Mouse (Mus musculus) MEL (cell line): ENCODE measurements at regions not wholly inside any gene's neighbourhood (a gene's known extent, or its start where the extent isn't known, plus 50 kb on each side); places are given as distances from the start of the nearest gene placed in this dataset.

ENCODE experiments used
- DNase-seq: peaks from one replicate; pipeline ENCODE4 v3.0.0; 2011; ENCODE audit warnings: low read depth, low spot score
- H3K27ac ChIP-seq: 2 replicates; pipeline ENCODE4 v1.5.1; 2012; ENCODE audit warnings: low read depth, mild to moderate bottlenecking, control low read depth, low read length, moderate library complexity; ENCODE audit not compliant: control insufficient read depth
- H3K27me3 ChIP-seq, 2 experiments: fragments of 150-350 bp in 1 of 2; sonication (generic) in 1 of 2; 2 replicates each; pipeline ENCODE4 v1.6.1; 2012; ENCODE audit warnings: low read length in 2 of 2, mild to moderate bottlenecking in 2 of 2, improper control_type of control experiment in 1 of 2, moderate library complexity in 1 of 2; ENCODE audit not compliant: insufficient read depth in 2 of 2, control insufficient read depth in 1 of 2
- H3K36me3 ChIP-seq, 2 experiments: 2 replicates each; pipeline ENCODE4 v1.6.1; 2012 to 2014; ENCODE audit warnings: low read length in 2 of 2, improper control_type of control experiment in 1 of 2, inconsistent platforms in 1 of 2, mild to moderate bottlenecking in 1 of 2; ENCODE audit not compliant: insufficient read depth in 2 of 2, control insufficient read depth in 1 of 2
- H3K4me1 ChIP-seq, 2 experiments: fragments of 150-350 bp in 1 of 2; sonication (generic) in 1 of 2; 2 replicates each; pipeline ENCODE4 v1.6.1; 2012; ENCODE audit warnings: low read length in 2 of 2, improper control_type of control experiment in 1 of 2, mild to moderate bottlenecking in 1 of 2; ENCODE audit not compliant: insufficient read depth in 2 of 2, control insufficient read depth in 1 of 2
- H3K4me3 ChIP-seq, 2 experiments: fragments of 150-350 bp in 1 of 2; sonication (generic) in 1 of 2; 2 replicates each; pipeline ENCODE4 v1.5.1; 2012; ENCODE audit warnings: low read depth in 2 of 2, low read length in 2 of 2, mild to moderate bottlenecking in 2 of 2, moderate library complexity in 2 of 2, control low read depth in 1 of 2, improper control_type of control experiment in 1 of 2; ENCODE audit not compliant: control insufficient read depth in 1 of 2, insufficient read depth in 1 of 2
- H3K79me2 ChIP-seq: 2 replicates; pipeline ENCODE4 v1.6.1; 2012; ENCODE audit warnings: mild to moderate bottlenecking, low read length, moderate library complexity; ENCODE audit not compliant: control insufficient read depth, poor library complexity, insufficient read depth
- H3K9ac ChIP-seq: 2 replicates; pipeline ENCODE4 v1.6.1; 2012; ENCODE audit warnings: low read depth, mild to moderate bottlenecking, control low read depth, low read length, moderate library complexity; ENCODE audit not compliant: control insufficient read depth, poor library complexity, severe bottlenecking
- H3K9me3 ChIP-seq: fragments of 150-350 bp; sonication (generic); replicated peaks from 2 replicates; pipeline ENCODE4 v1.6.1; 2012; ENCODE audit warnings: mild to moderate bottlenecking, low read length, improper control_type of control experiment, moderate library complexity; ENCODE audit not compliant: insufficient read depth
- BHLHE40 ChIP-seq: IDR thresholded peaks from 2 replicates; pipeline ENCODE4 v1.6.1; 2012; ENCODE audit warnings: low read depth, mild to moderate bottlenecking, inconsistent platforms, low read length, improper control_type of control experiment, borderline replicate concordance
- CTCF ChIP-seq, 3 experiments: IDR thresholded peaks in 2 of 3; conservative IDR thresholded peaks in 1 of 3; 2 replicates each; pipeline ENCODE4 v1.5.1; 2011 to 2012; ENCODE audit warnings: low read length in 3 of 3, low read depth in 2 of 3, mild to moderate bottlenecking in 2 of 3, improper control_type of control experiment in 1 of 3, inconsistent platforms in 1 of 3, mixed read lengths in 1 of 3, moderate library complexity in 1 of 3; ENCODE audit not compliant: control insufficient read depth in 1 of 3, insufficient read depth in 1 of 3, poor library complexity in 1 of 3, severe bottlenecking in 1 of 3
- E2F4 ChIP-seq: IDR thresholded peaks from 2 replicates; pipeline ENCODE4 v1.6.1; 2011; ENCODE audit warnings: low read depth, low read length, improper control_type of control experiment, borderline replicate concordance
- ELF1 ChIP-seq: IDR thresholded peaks from 2 replicates; pipeline ENCODE4 v1.6.1; 2014; ENCODE audit warnings: low read depth, mild to moderate bottlenecking, inconsistent platforms, low read length, improper control_type of control experiment, moderate library complexity
- GABPA ChIP-seq: IDR thresholded peaks from 2 replicates; pipeline ENCODE4 v1.6.1; 2012; ENCODE audit warnings: low read depth, mild to moderate bottlenecking, inconsistent platforms, low read length, improper control_type of control experiment, moderate library complexity
- GATA1 ChIP-seq: IDR thresholded peaks from 2 replicates; pipeline ENCODE4 v1.6.1; 2011; ENCODE audit warnings: low read depth, low read length, improper control_type of control experiment
- MAFK ChIP-seq: IDR thresholded peaks from 2 replicates; pipeline ENCODE4 v1.6.1; 2011; ENCODE audit warnings: low read depth, mild to moderate bottlenecking, low read length, improper control_type of control experiment, borderline replicate concordance
- MEF2A ChIP-seq: IDR thresholded peaks from 2 replicates; pipeline ENCODE4 v1.6.1; 2014; ENCODE audit warnings: low read depth, mild to moderate bottlenecking, inconsistent platforms, low read length, improper control_type of control experiment; ENCODE audit not compliant: poor library complexity, insufficient replicate concordance, severe bottlenecking; ENCODE audit errors: extremely low read depth
- MXI1 ChIP-seq: IDR thresholded peaks from 2 replicates; pipeline ENCODE4 v1.6.1; 2011; ENCODE audit warnings: mild to moderate bottlenecking, low read depth, low read length, improper control_type of control experiment
- NELFE ChIP-seq: IDR thresholded peaks from 2 replicates; pipeline ENCODE4 v1.6.1; 2011; ENCODE audit warnings: low read depth, low read length, improper control_type of control experiment
- NRF1 ChIP-seq: IDR thresholded peaks from 2 replicates; pipeline ENCODE4 v1.6.1; 2014; ENCODE audit warnings: low read depth, mild to moderate bottlenecking, inconsistent platforms, low read length, improper control_type of control experiment, moderate library complexity; ENCODE audit not compliant: poor library complexity, insufficient read depth, severe bottlenecking
- POLR2A ChIP-seq, 2 experiments: IDR thresholded peaks; 2 replicates each; pipeline ENCODE4 v1.6.1; 2011 to 2012; ENCODE audit warnings: low read length in 2 of 2, mild to moderate bottlenecking in 2 of 2, control low read depth in 1 of 2, improper control_type of control experiment in 1 of 2, low read depth in 1 of 2, moderate library complexity in 1 of 2; ENCODE audit not compliant: control insufficient read depth in 1 of 2, insufficient read depth in 1 of 2, poor library complexity in 1 of 2
- POLR2AphosphoS2 ChIP-seq: IDR thresholded peaks from 2 replicates; pipeline ENCODE4 v1.6.1; 2011; ENCODE audit warnings: low read length, improper control_type of control experiment
- RAD21 ChIP-seq: IDR thresholded peaks from 2 replicates; pipeline ENCODE4 v1.6.1; 2011; ENCODE audit warnings: mild to moderate bottlenecking, low read depth, low read length, improper control_type of control experiment
- SMC3 ChIP-seq: IDR thresholded peaks from 2 replicates; pipeline ENCODE4 v1.6.1; 2011; ENCODE audit warnings: low read depth, low read length, improper control_type of control experiment
- TAL1 ChIP-seq: IDR thresholded peaks from 2 replicates; pipeline ENCODE4 v1.6.1; 2012; ENCODE audit warnings: mild to moderate bottlenecking, inconsistent platforms, low read length, moderate library complexity, mixed read lengths
- TBP ChIP-seq: IDR thresholded peaks from 2 replicates; pipeline ENCODE4 v1.8.0; 2011; ENCODE audit warnings: low read depth, low read length, improper control_type of control experiment
- TCF12 ChIP-seq: IDR thresholded peaks from 2 replicates; pipeline ENCODE4 v1.6.1; 2014; ENCODE audit warnings: low read depth, mild to moderate bottlenecking, inconsistent platforms, low read length, improper control_type of control experiment, moderate library complexity
- UBTF ChIP-seq: IDR thresholded peaks from 2 replicates; pipeline ENCODE4 v1.6.1; 2012; ENCODE audit warnings: low read depth, mild to moderate bottlenecking, inconsistent platforms, low read length, improper control_type of control experiment, moderate library complexity, borderline replicate concordance; ENCODE audit not compliant: insufficient read depth
- USF1 ChIP-seq: IDR thresholded peaks from 2 replicates; pipeline ENCODE4 v1.6.1; 2014; ENCODE audit warnings: low read depth, mild to moderate bottlenecking, inconsistent platforms, low read length, improper control_type of control experiment, moderate library complexity
- USF2 ChIP-seq, 2 experiments: IDR thresholded peaks; 2 replicates each; pipeline ENCODE4 v1.6.1; 2011 to 2012; ENCODE audit warnings: improper control_type of control experiment in 2 of 2, low read length in 2 of 2, borderline replicate concordance in 1 of 2, inconsistent platforms in 1 of 2, low read depth in 1 of 2, mild to moderate bottlenecking in 1 of 2; ENCODE audit not compliant: insufficient read depth in 1 of 2
- ZC3H11A ChIP-seq: IDR thresholded peaks from 2 replicates; pipeline ENCODE4 v1.6.1; 2012; ENCODE audit warnings: low read depth, mild to moderate bottlenecking, inconsistent platforms, low read length, improper control_type of control experiment
- ZKSCAN1 ChIP-seq: IDR thresholded peaks from 2 replicates; pipeline ENCODE4 v1.6.1; 2012; ENCODE audit warnings: low read depth, mild to moderate bottlenecking, inconsistent platforms, low read length, improper control_type of control experiment, moderate library complexity
- ZMIZ1 ChIP-seq: IDR thresholded peaks from 2 replicates; pipeline ENCODE4 v1.6.1; 2012; ENCODE audit warnings: low read depth, mild to moderate bottlenecking, inconsistent platforms, low read length, improper control_type of control experiment, moderate library complexity
- ZNF384 ChIP-seq: IDR thresholded peaks from 2 replicates; pipeline ENCODE4 v1.6.1; 2012; ENCODE audit warnings: low read depth, mild to moderate bottlenecking, inconsistent platforms, low read length, improper control_type of control experiment

DNA sequence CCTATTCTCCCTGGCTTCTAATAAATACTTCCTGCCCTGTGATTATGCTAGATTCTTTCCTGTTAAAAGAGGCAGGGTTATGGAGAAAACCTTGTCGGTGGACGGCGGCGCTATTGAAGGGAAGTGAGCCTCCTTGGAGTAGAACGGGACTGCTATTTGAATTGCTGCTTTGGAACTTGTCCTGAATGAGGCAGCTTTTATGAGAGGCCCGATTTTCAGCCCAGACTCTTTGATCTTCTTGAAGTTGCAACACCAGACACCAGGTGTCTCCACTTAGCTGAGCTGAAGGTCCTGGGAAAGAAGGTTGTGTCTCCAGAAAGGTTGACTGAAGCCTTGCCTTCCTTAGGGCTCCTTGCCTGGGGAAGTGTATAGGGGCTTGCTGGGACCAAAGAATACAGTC lies 78.4 kb upstream of the Arid5b start:
- H3K9ac ChIP-seq = no peak overlapping the region
- H3K27me3 ChIP-seq = no peaks in the 10 kb centered on the region
- no peaks in the 10 kb centered on the region for H3K79me2 ChIP-seq
- no peak for DNase-seq
- H3K36me3 ChIP-seq = no peaks in the 10 kb centered on the region
- H3K4me3 ChIP-seq = no peak overlapping the region
- no peaks in the 10 kb centered on the region for H3K9me3 ChIP-seq
- no peaks in the 10 kb centered on the region for H3K4me1 ChIP-seq
- H3K27ac ChIP-seq = no peak overlapping the region
- no peak for TF ChIP-seq RAD21
- TF ChIP-seq GATA1 = no peak
- TF ChIP-seq GABPA = no peak
- TF ChIP-seq TCF12 = no peak
- TF ChIP-seq POLR2A (IDR thresholded peaks at IDR 0.05; ENCODE audit: control insufficient read depth in 1 of 2, insufficient read depth in 1 of 2, low read depth in 1 of 2, low read length in 2 of 2, poor library complexity in 1 of 2) = no peak
- TF ChIP-seq NRF1 = no peak
- no peak for TF ChIP-seq SMC3
- TF ChIP-seq ZMIZ1 = no peak
- TF ChIP-seq TAL1 = no peak
- no peak for TF ChIP-seq UBTF
- TF ChIP-seq BHLHE40 = no peak
- TF ChIP-seq USF2 (IDR thresholded peaks at IDR 0.05; ENCODE audit: borderline replicate concordance in 1 of 2, insufficient read depth in 1 of 2, low read depth in 1 of 2, low read length in 2 of 2) = no peak
- no peak for TF ChIP-seq ELF1
- TF ChIP-seq MAFK = no peak
- TF ChIP-seq ZKSCAN1 = no peak

- Histone ChIP-seq H3K9ac (no peak overlapping the region), H3K79me2 (no peaks in the 10 kb centered on the region), H3K27me3 (no peaks in the 10 kb centered on the region), H3K36me3 (no peaks in the 10 kb centered on the region), H3K27ac (no peak overlapping the region), H3K4me1 (no peaks in the 10 kb centered on the region), H3K4me3 (no peak overlapping the region), H3K9me3 (no peaks in the 10 kb centered on the region)
- DNase-seq = no peak
- TF ChIP-seq POLR2AphosphoS2 = no peak
These were observed 78.0 kb upstream of the Arid5b start for GRCm38 (mm10) chr10:68356521-68356920.

DNA sequence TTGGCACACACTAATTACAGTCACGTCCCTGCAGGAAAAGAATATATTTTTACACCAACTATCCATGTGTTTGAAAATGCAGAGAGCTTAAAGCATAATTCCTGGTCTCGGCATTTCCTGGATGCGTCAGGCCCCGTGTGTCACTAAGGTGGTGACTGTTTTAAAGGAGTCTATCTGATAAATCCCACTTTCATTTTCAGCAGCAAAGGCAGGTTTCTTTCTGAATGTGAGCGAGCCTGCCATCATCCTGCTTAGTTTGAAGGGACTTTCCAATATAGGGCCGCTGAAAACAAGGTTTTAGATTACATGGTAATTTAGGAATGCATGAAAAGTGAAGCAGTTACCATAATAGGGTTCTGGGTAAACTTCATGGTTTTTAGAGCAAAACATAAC lies 77.5 kb upstream of the Arid5b start:
- no peaks in the 10 kb centered on the region for H3K27me3 ChIP-seq
- no peaks in the 10 kb centered on the region for H3K36me3 ChIP-seq
- no peaks in the 10 kb centered on the region for H3K9me3 ChIP-seq
- H3K9ac ChIP-seq = no peak overlapping the region
- no peak overlapping the region for H3K4me3 ChIP-seq
- DNase-seq = no peak
- no peak overlapping the region for H3K27ac ChIP-seq
- no peaks in the 10 kb centered on the region for H3K79me2 ChIP-seq
- no peaks in the 10 kb centered on the region for H3K4me1 ChIP-seq
- TF ChIP-seq MXI1 (no peak), ZMIZ1 (no peak), MEF2A (no peak), SMC3 (no peak), POLR2AphosphoS2 (no peak), GATA1 (no peak), NRF1 (no peak), TBP (no peak), E2F4 (no peak), NELFE (no peak), ZNF384 (no peak), ZC3H11A (no peak), UBTF (no peak), CTCF (IDR thresholded peaks at IDR 0.05 in 2 of 3, conservative IDR thresholded peaks at IDR 0.05 in 1 of 3; ENCODE audit: control insufficient read depth in 1 of 3, insufficient read depth in 1 of 3, low read depth in 2 of 3, low read length in 3 of 3, poor library complexity in 1 of 3, severe bottlenecking in 1 of 3) (no peak), GABPA (no peak), MAFK (no peak), USF1 (no peak)
